Mouse (Mus musculus) cerebellum, postnatal 36 days (tissue): Measurements from ENCODE around the gene Tarsl2.

Source experiments
- DNase-seq, 2 experiments: peaks; one replicate each; pipeline ENCODE4 v3.0.0; 2021 to 2022; ENCODE audit warnings: mixed read lengths in 2 of 2

Tarsl2 gene

DNA sequence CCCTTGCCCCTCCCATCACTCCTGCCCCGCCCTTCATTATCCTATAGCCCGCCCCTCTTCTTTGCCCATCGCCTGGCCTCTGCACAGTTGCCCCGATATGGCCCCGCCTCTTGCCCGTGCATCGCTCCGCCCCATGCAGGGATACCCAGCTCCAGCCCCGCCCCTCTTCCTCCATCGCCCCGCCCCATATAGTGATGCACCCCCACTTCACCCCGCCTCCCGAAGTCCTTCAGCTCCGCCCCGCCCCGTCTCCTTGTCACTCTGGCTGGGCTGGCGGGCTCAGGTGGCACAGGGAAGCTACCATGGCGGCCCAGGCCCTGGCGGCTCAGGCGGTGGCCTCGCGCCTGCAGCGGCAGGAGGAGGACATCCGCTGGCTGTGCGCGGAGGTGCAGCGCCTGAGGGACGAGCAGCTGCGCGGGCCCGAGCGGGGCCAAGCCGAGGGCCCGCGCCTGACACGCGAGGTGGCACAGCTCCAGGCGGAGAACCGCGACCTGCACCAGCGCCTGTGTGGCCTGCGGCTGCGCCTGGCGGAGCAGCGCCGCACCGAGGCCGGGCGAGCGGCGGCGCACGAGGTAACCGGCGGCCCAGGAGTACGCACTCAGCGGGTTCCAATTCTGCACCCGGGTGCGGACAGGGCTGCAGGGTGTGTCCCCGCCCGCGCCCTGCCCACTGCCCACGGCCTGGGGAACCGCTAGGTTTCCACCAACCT, at the start of gene Tarsl2:
Gene Tarsl2, plus strand, starts transcription at position 256 of the 709 bp plus-strand sequence.
- peak; percentile 95 to 96 for DNase-seq

DNA sequence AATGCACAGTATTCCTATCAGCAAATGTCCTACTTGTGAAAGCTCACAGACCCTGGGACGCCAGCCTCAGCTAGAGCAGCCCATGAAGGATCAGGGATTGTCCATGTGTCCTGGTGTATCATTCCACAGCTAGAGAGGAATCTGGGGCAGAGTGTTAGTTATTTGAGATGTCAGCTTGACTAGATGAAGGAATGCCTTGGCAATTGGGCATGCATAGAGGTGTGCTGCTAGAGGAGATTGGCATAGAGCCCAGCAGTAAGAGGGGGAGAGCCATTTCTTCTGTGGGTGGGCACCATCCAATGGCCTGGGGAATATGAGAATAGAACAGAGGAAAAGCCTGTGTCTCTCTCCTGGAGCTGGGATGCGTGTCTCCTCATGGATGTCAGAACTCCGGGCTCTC, 38.6 kb upstream of the Tarsl2 start:
- no peak for DNase-seq

- no peak for DNase-seq
These were observed 37.7 kb upstream of the Tarsl2 start for GRCm38 (mm10) chr7:65607003-65607402.

GRCm38 (mm10) chr7:65610171-65610570, 34.5 kb upstream of the Tarsl2 start:
- DNase-seq = peak; percentile 79 to 82

DNA sequence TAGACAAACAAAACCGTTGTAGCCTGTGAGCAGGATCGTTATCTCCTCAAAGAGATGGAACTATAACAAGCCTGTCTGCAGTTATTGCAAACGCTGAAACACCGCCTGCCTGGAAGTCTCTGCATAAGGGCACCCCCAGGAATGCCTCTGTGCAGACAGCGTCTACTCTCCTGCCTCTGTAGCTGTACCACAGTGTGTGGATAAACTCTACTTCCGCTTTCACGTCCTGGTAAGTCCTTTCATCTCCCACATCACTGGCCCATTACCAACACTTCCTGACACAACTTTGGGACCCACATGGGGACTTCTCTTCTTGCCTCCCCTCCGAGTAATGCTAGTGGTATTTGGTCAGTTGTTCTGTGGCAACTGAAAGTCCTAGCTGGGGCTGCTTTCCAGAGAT, 34.0 kb upstream of the Tarsl2 start:
- DNase-seq = no peak

DNA sequence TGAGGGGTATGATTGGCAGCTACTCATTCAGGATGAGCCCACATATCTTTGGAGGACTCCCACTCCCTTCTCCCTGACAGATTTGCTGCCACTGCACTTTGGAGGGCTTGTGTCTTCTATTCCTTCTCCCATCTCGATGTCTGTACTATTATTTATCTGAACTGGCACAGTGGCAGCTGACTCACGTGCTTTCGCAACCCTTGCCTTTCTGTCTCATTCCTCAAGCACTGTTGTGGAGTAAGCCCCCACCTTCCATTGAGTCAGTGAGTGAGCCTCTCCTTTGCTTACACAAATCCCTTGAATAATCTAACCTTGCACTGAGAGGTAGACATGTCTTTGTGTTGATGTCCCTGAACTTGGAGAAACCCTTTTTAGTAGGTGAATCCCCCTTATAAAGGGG, 33.4 kb upstream of the Tarsl2 start:
- no peak for DNase-seq

- no peak for DNase-seq
These were observed 31.0 kb upstream of the Tarsl2 start for GRCm38 (mm10) chr7:65613723-65614122.

DNA sequence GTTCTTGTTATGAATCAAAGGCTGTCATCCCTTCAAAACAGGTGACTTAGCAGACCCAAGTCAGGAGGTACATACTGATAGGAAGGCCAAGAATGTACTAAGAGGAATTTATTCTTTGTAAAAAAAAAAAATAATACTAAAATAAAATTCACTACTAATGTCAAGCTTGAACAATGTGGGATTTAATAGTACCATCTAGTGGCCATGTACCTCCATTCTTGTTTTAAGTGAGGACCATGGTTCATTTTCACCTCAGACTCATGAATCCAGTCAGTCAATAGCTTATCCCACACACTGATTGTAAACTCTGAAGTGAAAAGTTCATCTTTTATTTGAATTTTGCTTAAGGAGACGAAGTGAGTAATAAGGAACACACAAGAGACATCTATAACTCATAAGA, 25.9 kb upstream of the Tarsl2 start:
- DNase-seq = no peak

DNA sequence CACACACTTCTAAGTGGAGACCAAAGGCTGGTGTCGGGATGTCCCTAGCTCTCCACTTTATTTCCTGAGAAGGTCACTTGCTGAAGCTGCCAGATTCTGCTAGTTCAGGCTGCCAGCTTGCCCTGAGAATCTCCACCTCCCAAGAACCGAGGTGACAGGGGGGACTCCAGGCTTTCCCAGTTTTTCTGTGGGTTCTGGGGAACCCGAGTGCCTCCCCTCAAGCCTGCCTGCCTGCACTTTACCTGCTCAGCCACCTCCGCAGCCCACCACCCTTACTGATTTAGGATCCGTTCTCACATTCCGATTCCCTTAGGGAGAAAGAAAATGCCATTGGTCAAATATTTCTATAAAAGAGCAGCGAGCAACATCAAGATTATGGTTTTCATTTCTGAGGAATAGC, 24.0 kb upstream of the Tarsl2 start:
- no peak for DNase-seq

DNA sequence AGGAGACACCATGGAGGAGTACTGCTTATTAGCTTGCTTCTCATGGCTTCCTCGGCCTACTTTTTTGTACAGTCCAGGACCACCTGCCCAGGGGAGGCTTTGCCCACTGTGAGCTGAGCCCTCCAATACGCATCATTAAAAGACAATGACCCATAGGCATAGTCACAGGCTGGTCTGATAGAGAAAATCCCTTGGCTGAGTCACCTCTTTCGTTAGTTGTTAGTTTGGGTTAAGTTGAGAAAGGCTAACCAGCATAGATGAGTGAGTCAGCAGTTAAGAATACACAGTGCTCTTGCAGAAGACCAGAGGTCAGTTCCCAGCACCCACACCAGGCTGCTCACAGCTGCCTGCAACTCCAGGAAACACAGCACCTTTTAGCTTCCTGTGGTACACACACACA, 21.4 kb upstream of the Tarsl2 start:
- DNase-seq = no peak

DNA sequence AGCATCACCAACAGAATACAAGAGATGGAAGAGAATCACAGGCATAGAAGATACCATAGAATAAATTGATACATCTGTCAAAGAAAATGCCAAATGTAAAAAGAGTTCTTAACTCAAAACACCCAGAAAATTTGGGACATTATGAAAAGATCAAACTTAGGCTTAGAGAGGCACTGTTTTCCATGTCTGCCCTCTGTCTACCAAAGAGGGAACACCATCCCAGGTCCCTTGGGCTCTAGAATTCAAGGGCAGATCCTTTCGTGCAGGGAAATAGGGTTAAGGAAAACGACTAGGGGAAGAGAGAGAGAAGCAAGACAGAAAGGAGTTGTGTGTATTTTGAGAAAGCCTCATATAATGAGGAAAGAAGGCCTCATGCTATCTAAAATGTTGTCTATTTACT, 19.2 kb upstream of the Tarsl2 start:
- DNase-seq = no peak

DNA sequence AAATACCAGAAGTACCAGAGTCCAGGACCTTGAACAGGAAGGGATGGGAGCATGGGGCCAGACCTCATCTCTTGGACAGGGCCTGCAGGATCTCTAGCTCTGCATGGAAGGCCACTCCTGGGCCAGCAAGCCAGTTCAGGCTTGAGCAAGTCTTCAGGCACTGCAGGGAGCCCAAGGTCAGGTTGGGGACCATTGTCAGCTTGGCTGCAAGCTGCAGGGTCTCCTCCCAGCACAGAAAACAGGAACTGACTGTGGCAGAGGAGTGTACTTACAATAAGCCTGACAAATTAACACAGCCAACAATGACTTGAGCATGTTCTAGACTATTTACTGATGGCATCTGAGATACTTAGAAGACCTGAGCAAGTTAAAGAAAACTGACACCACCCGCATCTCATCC, 14.9 kb upstream of the Tarsl2 start:
- DNase-seq = no peak

DNA sequence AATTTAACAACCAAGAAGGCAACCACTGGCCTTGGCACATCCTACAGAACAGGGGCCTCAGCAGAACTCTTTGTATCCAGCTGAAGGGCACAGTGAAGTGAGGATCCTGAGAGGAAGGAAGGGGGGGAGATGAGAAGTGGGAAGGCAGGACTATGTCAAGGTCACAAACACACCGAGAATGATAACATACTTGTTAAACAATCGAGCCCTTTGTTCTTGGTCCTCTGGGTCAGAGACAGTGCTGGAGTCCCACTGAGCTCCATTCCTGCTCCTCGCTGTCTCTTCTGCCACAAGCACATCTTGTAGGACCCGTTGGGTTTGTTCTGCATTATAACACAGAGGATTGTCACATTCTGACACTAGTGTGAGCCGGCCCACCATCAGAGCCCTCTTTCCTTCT, 14.0 kb upstream of the Tarsl2 start:
- DNase-seq = no peak

- no peak for DNase-seq
These were observed 8.9 kb upstream of the Tarsl2 start for GRCm38 (mm10) chr7:65635831-65636230.

GRCm38 (mm10) chr7:65636356-65636880, 8.3 kb upstream of the Tarsl2 start:
- DNase-seq = no peak

DNA sequence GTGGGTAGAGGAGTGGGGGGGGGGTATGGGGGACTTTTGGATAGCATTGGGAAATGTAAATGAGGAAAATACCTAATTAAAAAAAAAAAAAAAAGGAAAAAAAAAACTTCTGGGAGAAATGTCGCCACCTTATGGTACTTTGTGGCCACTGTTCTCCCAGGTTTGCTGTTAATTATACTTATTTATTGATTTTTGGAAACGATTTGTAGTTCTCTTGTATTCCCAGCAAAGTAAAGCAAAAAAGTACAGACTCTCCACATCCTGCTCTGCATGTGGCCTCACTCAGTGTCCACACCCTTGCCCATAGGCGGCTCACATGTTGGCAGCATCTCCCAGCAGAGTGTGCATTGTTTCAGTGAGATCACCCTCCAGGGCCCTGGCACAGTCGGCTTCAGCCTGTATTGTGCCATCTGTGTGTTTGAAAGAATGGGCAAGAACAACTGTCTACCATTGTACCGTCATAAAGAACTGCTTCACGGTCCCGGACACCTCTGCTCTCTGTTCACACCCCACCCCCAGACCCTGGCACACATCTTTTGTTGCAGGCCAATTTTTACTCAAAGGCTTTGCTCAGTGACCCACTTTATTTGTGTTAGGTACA, 6.4 kb upstream of the Tarsl2 start:
- peak in 1 of 2 experiments; percentile 19 for DNase-seq

DNA sequence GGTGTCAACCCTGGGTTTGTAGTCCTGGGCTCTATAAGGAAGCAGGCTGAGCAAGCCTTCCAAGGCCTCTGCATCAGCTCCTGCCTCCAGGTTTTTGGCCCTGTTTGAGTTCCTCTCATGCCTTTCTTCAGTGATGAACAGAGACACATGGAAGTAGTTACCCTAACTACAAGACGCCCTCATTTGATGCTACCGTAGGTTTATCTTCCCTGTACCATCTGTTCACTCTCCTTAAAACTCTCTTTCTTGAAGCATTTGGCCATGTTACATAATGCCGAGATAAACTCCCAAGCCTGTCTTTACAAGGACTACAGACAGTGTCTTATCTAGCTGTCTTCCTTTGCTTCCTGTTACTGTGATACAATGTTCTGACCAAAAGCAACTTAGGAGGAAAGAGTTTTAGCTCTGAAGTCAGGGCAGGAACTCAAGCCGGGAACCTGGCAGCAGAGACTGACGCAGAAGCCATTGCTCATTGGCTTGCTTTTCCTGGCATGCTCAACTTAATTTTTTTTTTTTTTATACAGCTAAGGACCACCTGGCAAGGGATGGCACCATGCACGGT, 4.8 kb upstream of the Tarsl2 start:
- DNase-seq = no peak

- no peak for DNase-seq
These were observed 4.0 kb upstream of the Tarsl2 start for GRCm38 (mm10) chr7:65640672-65641071.

- DNase-seq = no peak
These were observed 2.1 kb upstream of the Tarsl2 start for GRCm38 (mm10) chr7:65642371-65643304.

DNA sequence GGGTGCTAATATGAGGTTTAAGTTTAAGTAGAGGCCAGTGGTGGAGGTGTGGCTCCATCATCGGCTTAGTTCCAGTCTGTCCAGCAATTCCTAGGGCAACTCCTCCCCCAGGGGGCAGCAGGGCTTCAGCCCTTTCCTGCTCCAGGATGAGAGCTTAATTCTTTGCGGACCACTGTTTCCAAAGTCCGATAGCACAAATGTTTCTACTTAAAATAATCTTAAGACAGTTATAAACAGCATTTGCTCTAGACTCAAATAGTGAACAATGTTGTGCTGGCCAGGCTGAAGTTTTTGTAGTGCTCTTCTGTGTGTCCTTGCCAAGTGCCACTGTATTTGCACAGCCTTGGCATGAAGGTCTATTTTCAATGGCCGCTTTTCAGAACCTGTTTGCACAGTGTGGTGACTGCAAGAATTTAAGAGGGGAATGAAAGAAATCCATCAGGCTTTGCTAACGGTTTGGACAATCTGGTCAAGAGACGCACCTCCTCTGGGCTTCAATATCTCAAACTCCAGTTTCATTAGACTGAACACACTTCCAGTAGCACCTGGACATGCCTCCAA, 757 bp upstream of the Tarsl2 start:
- DNase-seq = no peak

DNA sequence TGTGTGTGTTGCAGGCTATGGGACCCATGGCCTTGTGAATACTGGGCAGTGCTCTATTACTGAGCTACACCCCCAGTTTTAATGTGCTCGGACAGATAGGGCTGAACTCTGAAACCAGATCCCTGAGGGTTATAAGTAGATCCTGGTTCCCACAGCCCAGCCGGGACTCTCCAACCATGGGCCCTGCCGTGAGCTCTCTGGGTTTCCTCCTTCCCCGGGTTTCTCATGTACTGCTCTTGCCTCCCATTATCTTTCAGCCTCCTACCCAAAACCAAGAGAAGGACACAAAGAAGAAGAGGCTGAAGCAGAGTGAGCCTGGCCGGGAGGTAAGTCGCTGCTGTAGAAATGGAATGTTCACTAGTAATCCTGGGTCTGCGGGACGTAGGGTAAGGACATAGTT, 1.3 kb downstream of the Tarsl2 start:
- no peak for DNase-seq

DNA sequence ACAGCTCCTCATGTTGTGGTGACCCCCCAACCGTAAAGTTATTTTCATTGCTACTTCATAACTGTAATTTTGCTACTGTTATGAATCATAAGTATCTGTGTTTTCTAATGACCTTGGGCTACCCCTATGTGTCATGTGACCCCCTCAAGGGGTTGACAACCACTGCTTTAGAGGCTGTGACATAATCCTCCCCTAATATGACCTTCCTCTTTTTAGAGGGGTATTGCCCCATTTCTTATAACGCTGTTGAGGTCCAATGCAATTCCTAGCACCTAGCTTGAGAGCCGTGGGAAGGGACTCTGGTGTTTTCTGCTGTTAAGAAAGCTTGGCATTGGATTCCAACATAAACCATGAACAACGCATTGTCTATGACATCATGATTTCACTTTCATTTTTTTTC, 6.0 kb downstream of the Tarsl2 start:
- no peak for DNase-seq
